8 mouse cellular contexts compared by ENCODE assay signal in genomic region chr14:79483611-79484120, GRCm38 (mm10). TPM values are rescaled to one million over a fixed set of nuclear protein-coding genes. Genes with fewer than 3 reads are reported as not detected.
DNase-seq lines count a peak whose midpoint lies in the region; ATAC-seq and TF ChIP-seq lines count a peak whose summit lies in the region.

No protein-coding gene starts in this region.

- WGBS in forebrain, embryonic 12.5 days = 82% methylated on average over 8 of the region's 8 CpGs
- whole genome bisulfite sequencing in forebrain, embryonic 16.5 days = 81% methylated on average over 8 of the region's 8 CpGs
- WGBS in neural tube, embryonic 11.5 days = 72% methylated on average over 8 of the region's 8 CpGs
- 60% methylated on average over 8 of the region's 8 CpGs for WGBS in liver, embryonic 14.5 days (ENCODE audit: insufficient replicate concordance)
- 42% methylated on average over 8 of the region's 8 CpGs for WGBS in stomach, postnatal 0 days

- H3K27ac ChIP-seq in forebrain, embryonic 12.5 days = no peak overlapping the region
- no peak overlapping the region for H3K27ac ChIP-seq in forebrain, embryonic 16.5 days (ENCODE audit: low read length)
- H3K27ac ChIP-seq in neural tube, embryonic 11.5 days (ENCODE audit: low read depth, low read length) = no peak overlapping the region
- H3K27ac ChIP-seq in liver, embryonic 14.5 days = peak overlapping the region; percentile 85
- peak overlapping the region; percentile 100 for H3K27ac ChIP-seq in stomach, postnatal 0 days (replicated peaks)

- intact Hi-C loops in left cerebral cortex, postnatal 14 days (cut with DNase I) = loop anchor here (5.0 kb wide), 1 partner anchor 79 kb away; no protein-coding TSS in a partner anchor

- no peak overlapping the region for H3K4me3 ChIP-seq in forebrain, embryonic 12.5 days (replicated peaks)
- H3K4me3 ChIP-seq in forebrain, embryonic 16.5 days (replicated peaks; ENCODE audit: low read length) = no peak overlapping the region
- no peak overlapping the region for H3K4me3 ChIP-seq in neural tube, embryonic 11.5 days (ENCODE audit: low read depth, low read length)
- peak overlapping the region; percentile 90 to 93 for H3K4me3 ChIP-seq in liver, embryonic 14.5 days (ENCODE audit: insufficient read depth in 1 of 2, low read depth in 2 of 2, low read length in 2 of 2)
- H3K4me3 ChIP-seq in stomach, postnatal 0 days (ENCODE audit: low read depth, low read length) = peak overlapping the region; percentile 100

- H3K27me3 ChIP-seq in forebrain, embryonic 12.5 days = peaks cover 9% of the 10 kb centered on the region
- no peaks in the 10 kb centered on the region for H3K27me3 ChIP-seq in forebrain, embryonic 16.5 days (replicated peaks; ENCODE audit: control insufficient read depth, insufficient read depth, low read length)
- no peaks in the 10 kb centered on the region for H3K27me3 ChIP-seq in neural tube, embryonic 11.5 days (ENCODE audit: control insufficient read depth, insufficient read depth, low read length)
- no peaks in the 10 kb centered on the region for H3K27me3 ChIP-seq in liver, embryonic 14.5 days (ENCODE audit: control insufficient read depth, insufficient read depth, low read length)
- no peaks in the 10 kb centered on the region for H3K27me3 ChIP-seq in stomach, postnatal 0 days (ENCODE audit: control insufficient read depth, insufficient read depth, low read length)

- H3K9me3 ChIP-seq in forebrain, embryonic 12.5 days = no peaks in the 10 kb centered on the region
- H3K9me3 ChIP-seq in forebrain, embryonic 16.5 days (ENCODE audit: control insufficient read depth, low read length) = no peaks in the 10 kb centered on the region
- no peaks in the 10 kb centered on the region for H3K9me3 ChIP-seq in neural tube, embryonic 11.5 days (ENCODE audit: control insufficient read depth, low read length)
- H3K9me3 ChIP-seq in liver, embryonic 14.5 days (ENCODE audit: control insufficient read depth, low read length) = no peaks in the 10 kb centered on the region
- no peaks in the 10 kb centered on the region for H3K9me3 ChIP-seq in stomach, postnatal 0 days (ENCODE audit: control insufficient read depth, low read length)

- peaks cover 42% of the 10 kb centered on the region for H3K4me1 ChIP-seq in forebrain, embryonic 12.5 days
- H3K4me1 ChIP-seq in forebrain, embryonic 16.5 days (replicated peaks; ENCODE audit: control insufficient read depth, insufficient read depth, low read length) = peaks cover 34% of the 10 kb centered on the region
- H3K4me1 ChIP-seq in neural tube, embryonic 11.5 days (ENCODE audit: control insufficient read depth, insufficient read depth, low read length) = peaks cover 17% of the 10 kb centered on the region
- H3K4me1 ChIP-seq in liver, embryonic 14.5 days (replicated peaks; ENCODE audit: control insufficient read depth in 2 of 2, insufficient read depth in 2 of 2, low read length in 1 of 2) = peaks cover 42 to 53% of the 10 kb centered on the region in 2 experiments
- H3K4me1 ChIP-seq in stomach, postnatal 0 days (replicated peaks; ENCODE audit: control insufficient read depth, insufficient read depth) = peaks cover 11% of the 10 kb centered on the region

- no peak for TF ChIP-seq EP300 in liver, embryonic 14.5 days (IDR thresholded peaks at IDR 0.05; ENCODE audit: low read depth)
- no peak for TF ChIP-seq EP300 in stomach, postnatal 0 days (optimal IDR thresholded peaks at IDR 0.05)

- peak overlapping the region; percentile 65; the same call in 1 of the 2 replicates for H3K4me2 ChIP-seq in forebrain, embryonic 12.5 days
- H3K4me2 ChIP-seq in forebrain, embryonic 16.5 days (ENCODE audit: low read length) = no peak overlapping the region
- H3K4me2 ChIP-seq in neural tube, embryonic 11.5 days (ENCODE audit: low read depth) = 0 out of 2 replicates have a peak overlapping the region, but pooled peaks have one; percentile 65
- peak overlapping the region; percentile 91 for H3K4me2 ChIP-seq in liver, embryonic 14.5 days (ENCODE audit: low read depth)
- H3K4me2 ChIP-seq in stomach, postnatal 0 days (replicated peaks; ENCODE audit: low read depth) = peak overlapping the region; percentile 78

- no peak for TF ChIP-seq CTCF in liver, embryonic 14.5 days (IDR thresholded peaks at IDR 0.05; ENCODE audit: low read depth)
- TF ChIP-seq CTCF in stomach, postnatal 0 days (IDR thresholded peaks at IDR 0.05; ENCODE audit: low read depth) = no peak

- no peak overlapping the region for H3K9ac ChIP-seq in forebrain, embryonic 12.5 days
- no peak overlapping the region for H3K9ac ChIP-seq in forebrain, embryonic 16.5 days (replicated peaks; ENCODE audit: low read depth, low read length)
- no peak overlapping the region for H3K9ac ChIP-seq in neural tube, embryonic 11.5 days (ENCODE audit: low read length)
- H3K9ac ChIP-seq in liver, embryonic 14.5 days (replicated peaks) = peak overlapping the region; percentile 89
- peak overlapping the region; percentile 99 for H3K9ac ChIP-seq in stomach, postnatal 0 days (ENCODE audit: low read length)

- DNase-seq in neural tube, embryonic 11.5 days (ENCODE audit: low spot score) = no peak
- DNase-seq in neural tube, embryonic 10.5 days (ENCODE audit: extremely low spot score, low spot score) = no peak
- no peak for DNase-seq in liver, embryonic 14.5 days (ENCODE audit: low read depth in 3 of 3, low spot score in 3 of 3)
- DNase-seq in stomach, postnatal 0 days (ENCODE audit: low spot score) = peak; percentile 67
- no peak for DNase-seq in left cerebral cortex, postnatal 14 days (ENCODE audit: low spot score in 2 of 2)

- ATAC-seq in forebrain, embryonic 12.5 days (ENCODE audit: low FRiP score) = no peak
- ATAC-seq in forebrain, embryonic 16.5 days = no peak
- ATAC-seq in neural tube, embryonic 11.5 days (ENCODE audit: insufficient read depth, low FRiP score, low TSS enrichment) = no peak
- ATAC-seq in liver, embryonic 14.5 days (ENCODE audit: insufficient read depth) = no peak
- no peak; the same call in 1 of the 2 replicates for ATAC-seq in stomach, postnatal 0 days (ENCODE audit: low FRiP score, low TSS enrichment)
- ATAC-seq in megakaryocyte-erythroid progenitor cell, adult 5-6 weeks (replicated peaks; ENCODE audit: low FRiP score, low TSS enrichment, poor library complexity, severe bottlenecking) = no peak

- no peaks in the 10 kb centered on the region; the same call in 1 of the 2 replicates for H3K36me3 ChIP-seq in forebrain, embryonic 12.5 days (replicated peaks)
- no peaks in the 10 kb centered on the region for H3K36me3 ChIP-seq in forebrain, embryonic 16.5 days (ENCODE audit: control insufficient read depth, insufficient read depth)
- H3K36me3 ChIP-seq in neural tube, embryonic 11.5 days (ENCODE audit: control insufficient read depth, insufficient read depth, low read length) = no peaks in the 10 kb centered on the region
- H3K36me3 ChIP-seq in liver, embryonic 14.5 days (replicated peaks; ENCODE audit: control insufficient read depth, insufficient read depth, low read depth) = peaks cover 3% of the 10 kb centered on the region
- H3K36me3 ChIP-seq in stomach, postnatal 0 days (ENCODE audit: control insufficient read depth, insufficient read depth, low read length) = no peaks in the 10 kb centered on the region

RNA-seq across cellular contexts. Expression of gene Wbp4, which starts 2.3 kb away (rescaled TPM):
- polyA plus RNA-seq in forebrain, embryonic 12.5 days (2016; fragmentation: Nextera tagmentation; extraction: Ambion mirVana) = 55.9 and 56.7 TPM in 2 replicates
- 42.2 and 42.5 TPM in 2 replicates for polyA plus RNA-seq in forebrain, embryonic 16.5 days (2015; fragmentation: Nextera tagmentation; extraction: Ambion mirVana)
- polyA plus RNA-seq in neural tube, embryonic 11.5 days (2014; fragmentation: Nextera tagmentation; extraction: Ambion mirVana) = 57.8 TPM in 2 replicates
- 3.1 and 6.2 TPM in 2 replicates for polyA plus RNA-seq in liver, embryonic 14.5 days (2012; rRNA removed)
- 14.2 and 16.8 TPM in 2 replicates for polyA plus RNA-seq in liver, embryonic 14.5 days (2014; fragmentation: Nextera tagmentation; extraction: Ambion mirVana)
- polyA plus RNA-seq in stomach, postnatal 0 days (2015; fragmentation: Nextera tagmentation; extraction: Ambion mirVana) = 28.8 and 31.0 TPM in 2 replicates
- total RNA-seq in megakaryocyte-erythroid progenitor cell, adult 5-6 weeks (2014; fragmentation: Nextera tagmentation) = 26.9 and 33.8 TPM in 2 replicates
- total RNA-seq in megakaryocyte-erythroid progenitor cell, adult 5-6 weeks (2017) = 57.3 and 94.9 TPM in 2 replicates
- 10 to 100 TPM; 40.9 to 44.9 TPM for total RNA-seq in left cerebral cortex, postnatal 14 days (2021)

RNA-seq across cellular contexts. Expression of gene Elf1, which starts 2.7 kb away (rescaled TPM):
- polyA plus RNA-seq in forebrain, embryonic 12.5 days (2016; fragmentation: Nextera tagmentation; extraction: Ambion mirVana) = 5.7 and 6.2 TPM in 2 replicates
- 2.7 and 3.3 TPM in 2 replicates for polyA plus RNA-seq in forebrain, embryonic 16.5 days (2015; fragmentation: Nextera tagmentation; extraction: Ambion mirVana)
- 8.2 and 8.3 TPM in 2 replicates for polyA plus RNA-seq in neural tube, embryonic 11.5 days (2014; fragmentation: Nextera tagmentation; extraction: Ambion mirVana)
- polyA plus RNA-seq in liver, embryonic 14.5 days (2012; rRNA removed) = 6.0 and 9.3 TPM in 2 replicates
- 8.7 and 9.9 TPM in 2 replicates for polyA plus RNA-seq in liver, embryonic 14.5 days (2014; fragmentation: Nextera tagmentation; extraction: Ambion mirVana)
- 18.7 and 19.3 TPM in 2 replicates for polyA plus RNA-seq in stomach, postnatal 0 days (2015; fragmentation: Nextera tagmentation; extraction: Ambion mirVana)
- 51.9 and 58.5 TPM in 2 replicates for total RNA-seq in megakaryocyte-erythroid progenitor cell, adult 5-6 weeks (2014; fragmentation: Nextera tagmentation)
- 111 and 178 TPM in 2 replicates for total RNA-seq in megakaryocyte-erythroid progenitor cell, adult 5-6 weeks (2017)
- total RNA-seq in left cerebral cortex, postnatal 14 days (2021) = 1 to 10 TPM; 4.3 to 5.4 TPM

RNA-seq across cellular contexts. Expression of gene Kbtbd6, which starts 32.0 kb away (rescaled TPM):
- 6.1 and 6.2 TPM in 2 replicates for polyA plus RNA-seq in forebrain, embryonic 12.5 days (2016; fragmentation: Nextera tagmentation; extraction: Ambion mirVana)
- polyA plus RNA-seq in forebrain, embryonic 16.5 days (2015; fragmentation: Nextera tagmentation; extraction: Ambion mirVana) = 2.8 and 3.8 TPM in 2 replicates
- 5.7 and 6.3 TPM in 2 replicates for polyA plus RNA-seq in neural tube, embryonic 11.5 days (2014; fragmentation: Nextera tagmentation; extraction: Ambion mirVana)
- 1.7 and 2.1 TPM in 2 replicates for polyA plus RNA-seq in liver, embryonic 14.5 days (2012; rRNA removed)
- 3.1 and 3.2 TPM in 2 replicates for polyA plus RNA-seq in liver, embryonic 14.5 days (2014; fragmentation: Nextera tagmentation; extraction: Ambion mirVana)
- 0.57 and 0.98 TPM in 2 replicates for polyA plus RNA-seq in stomach, postnatal 0 days (2015; fragmentation: Nextera tagmentation; extraction: Ambion mirVana)
- 3.3 and 4.0 TPM in 2 replicates for total RNA-seq in megakaryocyte-erythroid progenitor cell, adult 5-6 weeks (2014; fragmentation: Nextera tagmentation)
- total RNA-seq in megakaryocyte-erythroid progenitor cell, adult 5-6 weeks (2017) = 4.4 and 5.1 TPM in 2 replicates
- 1 to 10 TPM in 1 of 2 experiments, under 1 TPM in 1; 0.99 to 1.4 TPM for total RNA-seq in left cerebral cortex, postnatal 14 days (2021)

RNA-seq across cellular contexts. Expression of gene Kbtbd7, which starts 57.4 kb away (rescaled TPM):
- polyA plus RNA-seq in forebrain, embryonic 12.5 days (2016; fragmentation: Nextera tagmentation; extraction: Ambion mirVana) = 22.4 and 23.4 TPM in 2 replicates
- polyA plus RNA-seq in forebrain, embryonic 16.5 days (2015; fragmentation: Nextera tagmentation; extraction: Ambion mirVana) = 25.2 and 30.4 TPM in 2 replicates
- polyA plus RNA-seq in neural tube, embryonic 11.5 days (2014; fragmentation: Nextera tagmentation; extraction: Ambion mirVana) = 18.4 and 19.9 TPM in 2 replicates
- 1.8 and 2.2 TPM in 2 replicates for polyA plus RNA-seq in liver, embryonic 14.5 days (2012; rRNA removed)
- 3.9 and 4.3 TPM in 2 replicates for polyA plus RNA-seq in liver, embryonic 14.5 days (2014; fragmentation: Nextera tagmentation; extraction: Ambion mirVana)
- polyA plus RNA-seq in stomach, postnatal 0 days (2015; fragmentation: Nextera tagmentation; extraction: Ambion mirVana) = 5.1 TPM in 2 replicates
- total RNA-seq in megakaryocyte-erythroid progenitor cell, adult 5-6 weeks (2014; fragmentation: Nextera tagmentation) = 3.7 and 5.7 TPM in 2 replicates
- 9.7 and 10.5 TPM in 2 replicates for total RNA-seq in megakaryocyte-erythroid progenitor cell, adult 5-6 weeks (2017)
- total RNA-seq in left cerebral cortex, postnatal 14 days (2021) = 10 to 100 TPM; 38.9 to 40.8 TPM

Comparison
In these comparisons a context has a peak if more than half of its experiments do, and no peak if none do; other contexts are left out.
1. H3K27ac ChIP-seq: peak in liver, embryonic 14.5 days (single experiment) and stomach, postnatal 0 days (single experiment); none in forebrain, embryonic 12.5 days (single experiment), forebrain, embryonic 16.5 days (single experiment) and neural tube, embryonic 11.5 days (single experiment).
2. H3K4me3 ChIP-seq: peak in liver, embryonic 14.5 days (2 of 2) and stomach, postnatal 0 days (single experiment); none in forebrain, embryonic 12.5 days (single experiment), forebrain, embryonic 16.5 days (single experiment) and neural tube, embryonic 11.5 days (single experiment).
3. H3K9ac ChIP-seq: peak in liver, embryonic 14.5 days (single experiment) and stomach, postnatal 0 days (single experiment); none in forebrain, embryonic 12.5 days (single experiment), forebrain, embryonic 16.5 days (single experiment) and neural tube, embryonic 11.5 days (single experiment).